Mouse (Mus musculus): ENCODE measurements around the gene Mfsd6.

The Mfsd6 gene

DNA sequence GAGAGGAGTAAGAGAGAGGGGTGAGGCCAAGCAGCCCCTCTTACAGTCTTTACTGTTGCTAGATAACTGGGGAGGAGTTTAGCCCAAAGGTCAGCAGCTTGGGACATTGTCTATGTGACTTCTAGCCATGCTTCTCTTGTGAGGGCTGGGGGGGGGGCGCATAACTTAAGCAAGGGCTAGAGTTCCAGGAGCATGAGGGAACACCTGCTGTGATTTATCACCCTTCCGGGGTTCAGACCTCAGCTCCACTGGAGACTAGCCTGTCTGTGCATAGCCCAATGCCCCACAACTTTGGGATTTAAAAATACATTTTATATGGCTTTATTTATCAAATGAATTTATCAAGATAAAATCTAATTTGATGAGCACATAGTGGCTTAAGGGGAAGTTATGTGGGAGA is 89.2 kb downstream of the Mfsd6 start:
- DNase-seq = no peak

DNA sequence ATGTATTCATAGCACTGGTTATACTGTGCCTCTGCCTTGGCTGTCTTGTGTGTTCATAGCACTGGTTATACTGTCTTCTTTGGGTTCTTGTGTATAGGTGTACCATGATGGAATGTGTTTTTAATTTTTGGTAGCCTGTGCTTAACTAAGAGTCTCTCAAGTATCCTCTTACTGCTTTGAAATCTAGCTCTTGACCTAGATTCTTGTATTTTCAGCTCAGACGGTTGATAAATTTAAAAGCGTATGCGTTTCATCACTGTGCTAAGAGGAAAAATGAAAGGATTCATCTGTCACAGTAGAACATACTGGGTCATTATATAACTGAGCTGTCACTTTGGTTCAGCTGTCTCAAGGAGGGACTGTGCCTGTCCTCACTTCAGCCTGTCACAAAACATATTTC is 91.3 kb downstream of the Mfsd6 start:
- DNase-seq = no peak

DNA sequence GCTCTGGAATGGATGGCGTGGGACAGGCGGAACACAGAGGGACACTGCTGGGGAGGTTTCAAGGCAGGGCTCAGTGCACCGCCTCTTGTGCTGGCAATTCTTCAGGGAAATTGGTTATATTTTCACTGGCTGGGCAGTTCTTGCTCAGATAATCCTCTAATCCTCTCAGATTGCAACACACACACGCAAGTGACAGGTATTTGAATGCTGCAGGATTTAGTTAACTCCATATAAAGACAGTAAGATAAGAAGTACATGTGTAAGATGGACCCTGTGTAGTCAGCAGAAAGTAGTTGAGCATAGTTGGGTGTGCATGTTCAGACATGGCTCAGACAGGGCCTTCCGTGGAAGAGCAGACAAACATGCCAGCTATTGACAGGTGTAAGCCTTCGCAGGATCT is 93.0 kb downstream of the Mfsd6 start:
- DNase-seq = no peak

DNA sequence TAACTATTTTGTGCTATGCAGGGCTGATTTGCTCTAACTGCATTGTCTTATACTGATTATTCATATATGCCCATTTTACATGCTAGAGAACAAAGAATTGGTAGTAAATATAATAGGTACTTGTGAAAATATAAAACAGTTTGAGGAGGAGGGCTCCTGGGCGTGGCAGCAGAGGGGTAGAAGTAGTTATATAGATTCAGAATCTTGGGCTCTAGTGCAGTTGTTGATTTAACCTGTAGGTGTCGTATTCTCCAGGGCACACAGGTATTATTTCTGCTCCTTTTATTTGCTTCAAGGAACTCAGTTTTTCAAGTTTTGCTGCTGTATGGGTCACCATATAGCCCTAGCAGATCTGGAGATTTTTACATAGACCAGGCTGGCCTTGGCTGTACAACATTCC is 95.7 kb downstream of the Mfsd6 start:
- DNase-seq = no peak

DNA sequence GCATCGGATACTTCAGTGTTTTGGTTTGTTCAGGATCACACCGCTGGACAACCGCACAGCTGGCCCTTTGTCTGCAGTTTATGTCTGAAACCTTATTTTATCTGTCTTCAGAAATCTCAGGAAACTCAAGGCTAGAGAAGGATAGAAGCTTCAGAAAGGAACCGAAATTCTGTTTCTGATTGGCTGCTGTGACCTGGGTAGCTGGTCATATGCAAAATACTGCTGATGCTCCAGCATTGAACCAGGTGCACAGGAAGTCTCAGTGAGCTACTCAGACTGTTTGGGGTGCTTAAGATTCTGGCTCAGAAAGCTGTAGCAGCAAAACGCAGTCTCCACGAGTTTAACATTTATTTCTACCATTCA is 96.3 kb downstream of the Mfsd6 start:
- no peak for DNase-seq

GRCm38 (mm10) chr1:52630248-52630936 is 96.9 kb downstream of the Mfsd6 start, which contains the start of gene Nemp2:
Gene Nemp2 (plus strand): TSS chr1:52630703.
- DNase-seq = peak; percentile 91 to 92

DNA sequence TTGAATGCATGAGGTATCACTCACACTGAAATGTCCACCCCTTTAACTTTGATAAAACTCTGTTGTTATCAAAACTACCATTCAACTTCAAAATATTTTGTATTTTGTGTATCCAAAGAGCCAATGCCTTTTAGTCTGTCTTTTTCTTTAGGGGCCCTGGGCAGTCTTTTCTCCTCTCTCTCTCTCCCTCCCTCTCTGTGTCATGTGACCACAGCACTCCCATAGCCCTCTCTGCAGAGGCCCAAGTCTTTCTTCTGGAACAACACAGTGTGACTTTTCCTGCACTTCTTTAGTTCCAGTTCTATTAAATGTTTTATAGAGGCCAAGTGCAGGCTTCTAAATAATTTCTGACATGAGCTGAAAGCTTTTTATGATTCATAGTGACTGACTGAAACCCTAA is 106.8 kb downstream of the Mfsd6 start:
- DNase-seq = no peak

- DNase-seq = no peak
Measured at GRCm38 (mm10) chr1:52618217-52618616, 109.0 kb downstream of the Mfsd6 start.

- no peak for DNase-seq
Measured at GRCm38 (mm10) chr1:52608486-52608885, 118.8 kb downstream of the Mfsd6 start.

DNA sequence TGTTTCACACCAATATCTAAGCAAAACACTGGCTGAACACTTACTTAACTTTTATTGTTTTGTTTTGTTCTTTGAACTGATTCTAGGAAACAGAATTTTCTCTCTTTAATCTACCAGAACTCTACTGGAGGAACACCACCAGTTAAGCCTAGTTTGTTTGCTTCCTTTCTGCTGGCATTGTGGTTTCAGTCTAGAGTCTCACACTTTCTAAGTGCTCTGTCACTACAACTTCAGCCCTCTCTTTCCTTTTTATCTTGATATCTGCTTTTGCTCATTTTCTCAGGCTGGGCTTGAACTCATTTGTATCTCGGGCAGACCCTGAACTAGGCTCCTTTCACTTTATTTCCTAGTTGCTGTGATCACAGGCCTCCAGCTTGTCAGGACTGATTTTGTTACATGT is 119.6 kb downstream of the Mfsd6 start:
- no peak for DNase-seq

All from kidney, postnatal 25 days (tissue).